Mouse (Mus musculus) Patski (cell line): ENCODE measurements around the gene Lelp1. TPM values are rescaled to one million over a fixed set of nuclear protein-coding genes. Genes with fewer than 3 reads are reported as not detected.

ENCODE experiments used
- ATAC-seq: fragments of 100-300 bp; one replicate; pipeline ENCODE4 v1.8.0; 2021
- CTCF ChIA-PET: fragments of 350-600 bp; sonication (Branson Sonifier 250); formaldehyde crosslinking; loops from one replicate; lab custom pipeline; 2022; ENCODE audit warnings: inconsistent platforms; lab: Charles Lee
- POLR2A ChIA-PET: fragments of 350-600 bp; sonication (Branson Sonifier 250); formaldehyde crosslinking; loops from one replicate; lab custom pipeline; 2022; ENCODE audit warnings: antibody characterized with exemption, inconsistent platforms; lab: Charles Lee
- DNase-seq: peaks from one replicate; pipeline ENCODE4 v3.0.0-alpha.2; 2011; ENCODE audit warnings: low read depth, low spot score
- H3K27me3 ChIP-seq: fragments of 371-371 bp; one replicate; pipeline ENCODE4 v1.5.1; 2021
- CTCF ChIP-seq: fragments of 100-300 bp; IDR thresholded peaks from one replicate; pipeline ENCODE4 v1.5.1; 2021
- in situ Hi-C: fragments of 300-500 bp; cut with MboI; formaldehyde crosslinking; loops from 3 replicates; pipeline ENCODE4 v1.11.1; 2018; ENCODE audit warnings: low pct_unique_long_range_greater_than_20kb, mixed read lengths
- polyA plus RNA-seq: library from polyadenylated mRNA; unstranded; gene quantifications from one replicate; pipeline ENCODE4 v1.2.3, GENCODE M21; 2021

The Lelp1 gene
- polyA plus RNA-seq, 1 experiment from 2014 or later = not detected

DNA sequence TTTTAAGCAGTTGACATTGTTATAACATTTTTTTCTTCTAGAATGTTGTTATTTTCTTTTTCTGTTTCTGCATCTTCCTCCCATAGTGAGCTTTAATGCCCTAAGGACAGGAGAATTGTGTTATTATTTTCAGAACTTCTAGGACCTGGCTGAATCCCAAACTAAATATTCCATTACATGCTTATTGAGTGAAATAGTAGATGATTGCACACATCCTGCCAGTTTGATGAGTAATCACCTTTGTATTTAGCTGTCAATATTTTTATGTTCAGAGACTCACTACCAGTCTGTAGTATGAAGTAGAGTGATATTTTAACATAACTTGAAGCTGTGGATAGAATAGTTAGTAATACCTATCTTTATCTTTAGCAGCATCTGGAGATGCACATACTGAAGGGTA, 31.0 kb downstream of the Lelp1 start:
- in situ Hi-C loops = no loop called here
- ChIA-PET POLR2A (interaction anchor here (0.7 kb wide), 1 partner anchor 362 kb away, joined by 3 read pairs; no protein-coding TSS in a partner anchor), CTCF (interaction anchor here (1.0 kb wide), 2 partner anchors 11 to 39 kb away, joined by 3 to 5 read pairs; no protein-coding TSS in a partner anchor)
- ATAC-seq (no peak), DNase-seq (no peak)
- H3K27me3 ChIP-seq = peaks cover 20% of the 10 kb centered on the region
- TF ChIP-seq CTCF = no peak

DNA sequence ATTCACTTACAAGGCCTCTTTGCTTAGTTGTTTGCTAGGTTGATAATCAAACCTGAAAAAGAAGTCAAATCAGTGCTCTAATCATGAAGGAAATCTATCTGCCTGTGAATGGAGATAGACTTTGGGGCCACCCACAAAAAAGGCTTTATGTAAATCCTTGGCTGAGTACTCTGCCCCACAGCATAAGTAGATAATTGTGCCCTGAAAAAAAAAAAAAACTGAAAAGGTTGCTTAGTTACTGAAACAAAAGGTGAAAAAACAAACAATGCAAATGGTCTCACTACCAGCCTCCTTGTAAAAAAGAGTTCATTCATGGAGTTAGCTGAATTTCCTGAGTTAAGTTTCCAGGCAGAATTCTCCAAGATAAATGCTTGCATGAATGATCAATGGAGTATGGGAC, 31.8 kb downstream of the Lelp1 start:
- H3K27me3 ChIP-seq = peaks cover 18% of the 10 kb centered on the region
- ATAC-seq = no peak
- in situ Hi-C loops = no loop called here
- TF ChIP-seq CTCF = no peak
- DNase-seq = no peak
- POLR2A ChIA-PET = interaction anchor here (0.7 kb wide), 1 partner anchor 363 kb away, joined by 3 read pairs; no protein-coding TSS in a partner anchor
- CTCF ChIA-PET = interaction anchor here (1.4 kb wide), 1 partner anchor 9 kb away, joined by 3 read pairs; no protein-coding TSS in a partner anchor

GRCm38 (mm10) chr3:92106582-92106981, 36.0 kb downstream of the Lelp1 start:
- ChIA-PET POLR2A (interaction anchor here (0.6 kb wide), 1 partner anchor 15 kb away, joined by 3 read pairs; no protein-coding TSS in a partner anchor), CTCF (interaction anchor here (1.0 to 2.0 kb wide), 7 partner anchors 13 to 62 kb away, joined by 3 to 7 read pairs (median 3); no protein-coding TSS in a partner anchor)
- TF ChIP-seq CTCF = peak; percentile 81
- in situ Hi-C loops = loop anchor here (5.0 kb wide), 1 partner anchor 54 kb away; no protein-coding TSS in a partner anchor
- ATAC-seq = peak; percentile 86
- peaks cover 9% of the 10 kb centered on the region for H3K27me3 ChIP-seq
- no peak for DNase-seq

Other genes starting within 250 kb of the Lelp1 start
- gene Pglyrp3, start 128.2 kb downstream of the Lelp1 start, polyA plus RNA-seq = not detected
- not detected for gene Lor, start 59.6 kb downstream of the Lelp1 start, polyA plus RNA-seq
- gene Prr9, start 18.8 kb downstream of the Lelp1 start, polyA plus RNA-seq = not detected
- not detected for gene Sprr2a1, start 73.1 kb upstream of the Lelp1 start, polyA plus RNA-seq
- 0.19 TPM for gene Sprr2a2, start 73.2 kb upstream of the Lelp1 start, polyA plus RNA-seq
- not detected for gene Sprr2a3, start 142.7 kb upstream of the Lelp1 start, polyA plus RNA-seq
- not detected for gene Sprr2b, start 173.9 kb upstream of the Lelp1 start, polyA plus RNA-seq
- gene Sprr2d, start 196.4 kb upstream of the Lelp1 start, polyA plus RNA-seq = not detected
- gene Sprr2e, start 209.4 kb upstream of the Lelp1 start, polyA plus RNA-seq = not detected
- not detected for gene Sprr2f, start 222.4 kb upstream of the Lelp1 start, polyA plus RNA-seq
- not detected for gene Sprr2h, start 242.9 kb upstream of the Lelp1 start, polyA plus RNA-seq